Mouse (Mus musculus): ENCODE measurements around the gene Rabgap1l.
"Not testable (repeated sequence)": the region's sequence is repeated elsewhere in the genome, so short reads cannot be mapped to it uniquely, and the experiment has no call there.

Rabgap1l gene

DNA sequence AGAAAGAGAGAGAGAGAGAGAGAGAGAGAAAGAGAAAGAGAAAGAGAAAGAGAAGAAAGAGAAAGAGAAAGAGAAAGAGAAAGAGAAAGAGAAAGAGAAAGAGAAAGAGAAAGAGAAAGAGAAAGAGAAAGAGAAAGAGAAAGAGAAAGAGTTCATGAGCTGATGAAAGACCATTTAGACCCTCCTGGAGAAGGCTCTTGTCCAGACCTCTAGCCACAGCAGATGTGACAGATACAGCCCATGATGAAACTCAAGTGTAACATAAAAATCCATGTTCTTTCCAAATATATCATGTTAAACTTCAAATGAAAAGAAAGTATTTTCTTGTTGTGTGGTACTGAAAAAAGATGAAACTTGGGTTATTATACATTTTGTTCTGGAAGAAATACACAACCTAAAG lies 189.7 kb downstream of the Rabgap1l start:
- DNase-seq (ENCODE audit: extremely low read depth, insufficient read length, low spot score): not testable (repeated sequence)

DNA sequence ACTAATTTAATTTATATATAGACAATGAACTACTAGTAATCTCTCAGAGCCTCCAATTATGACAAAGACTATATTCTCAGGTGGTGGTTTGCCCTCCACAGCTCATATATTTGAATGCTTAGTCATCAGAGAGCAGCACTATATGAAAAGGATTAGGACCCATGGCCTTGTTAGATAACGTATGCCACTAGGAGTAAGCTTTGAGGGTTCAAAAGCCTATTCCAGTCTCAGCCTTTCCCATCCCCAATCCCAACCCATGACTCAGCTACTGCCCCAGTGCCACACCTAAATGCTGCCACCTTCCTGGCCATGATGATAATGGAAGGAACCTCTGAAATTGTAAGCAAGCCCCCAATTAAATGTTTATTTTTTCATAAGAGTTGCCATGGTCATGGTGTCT lies 195.6 kb downstream of the Rabgap1l start:
- DNase-seq (ENCODE audit: extremely low read depth, insufficient read length, low spot score): no peak

DNA sequence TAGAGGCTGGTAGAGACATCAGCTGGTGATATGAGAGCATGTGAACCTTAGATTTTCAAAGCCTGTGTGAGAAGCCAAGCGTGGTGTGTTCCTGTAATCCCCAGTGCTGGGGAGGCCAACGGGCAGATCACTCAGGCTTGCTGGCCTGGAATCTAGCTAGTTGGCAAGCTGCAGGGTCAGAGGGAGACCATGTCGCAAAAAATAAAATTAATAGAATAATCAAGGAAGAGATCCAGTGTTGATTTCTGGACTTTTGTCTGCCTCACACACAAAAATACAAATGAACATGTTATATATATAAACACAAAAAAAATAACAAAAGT lies 196.1 kb downstream of the Rabgap1l start:
- DNase-seq (ENCODE audit: extremely low read depth, insufficient read length, low spot score): no peak

DNA sequence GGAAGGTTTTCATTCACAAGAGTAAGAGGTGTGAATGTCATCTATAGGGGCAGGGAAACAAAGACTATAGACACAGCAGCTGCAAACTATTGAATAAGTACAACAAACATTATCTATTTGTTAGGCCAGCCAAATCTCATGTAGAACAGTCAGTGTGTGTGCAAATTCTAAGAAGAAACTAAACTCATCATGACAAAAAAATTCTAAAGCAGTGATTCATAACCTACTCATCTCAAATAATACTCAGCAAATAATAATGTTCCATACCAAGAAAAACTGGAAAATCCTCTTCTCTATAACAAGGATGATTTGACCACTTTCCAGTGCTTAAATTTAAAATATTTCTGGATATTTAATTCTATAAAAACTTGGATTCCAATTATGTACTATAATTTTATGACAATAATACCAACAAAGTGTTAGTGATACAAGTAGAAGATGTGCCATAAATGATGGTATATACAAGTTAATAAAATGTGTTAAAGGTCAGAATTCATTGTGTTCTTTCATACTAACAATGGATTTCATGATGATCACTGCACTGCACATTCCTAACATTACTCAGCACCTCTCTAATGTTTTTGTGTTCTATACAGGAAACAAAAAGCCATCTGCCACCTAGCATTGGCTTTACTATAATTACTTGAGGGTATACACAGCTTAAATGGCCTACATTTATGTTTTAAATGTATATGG lies 196.6 kb downstream of the Rabgap1l start:
- no peak for DNase-seq (ENCODE audit: extremely low read depth, insufficient read length, low spot score)

DNA sequence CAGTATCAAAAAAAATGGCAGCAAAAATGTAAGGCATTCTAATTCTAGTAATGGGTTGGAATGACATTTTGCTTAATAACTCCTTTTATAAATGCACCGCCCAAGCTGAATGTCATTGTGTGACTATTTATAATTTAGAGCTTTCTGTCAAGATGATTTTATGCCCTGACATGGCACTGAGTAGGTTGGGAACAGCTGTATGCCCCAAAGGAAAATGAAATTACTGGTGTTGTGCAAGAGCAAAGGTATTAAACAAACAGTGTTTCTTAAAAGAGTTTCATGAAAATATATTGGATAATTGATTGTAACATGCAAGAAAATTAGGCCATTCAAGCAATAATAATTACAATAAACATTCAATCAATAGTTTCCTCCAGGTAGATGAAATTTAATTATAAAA lies 198.4 kb downstream of the Rabgap1l start:
- no peak for DNase-seq (ENCODE audit: extremely low read depth, insufficient read length, low spot score)

DNA sequence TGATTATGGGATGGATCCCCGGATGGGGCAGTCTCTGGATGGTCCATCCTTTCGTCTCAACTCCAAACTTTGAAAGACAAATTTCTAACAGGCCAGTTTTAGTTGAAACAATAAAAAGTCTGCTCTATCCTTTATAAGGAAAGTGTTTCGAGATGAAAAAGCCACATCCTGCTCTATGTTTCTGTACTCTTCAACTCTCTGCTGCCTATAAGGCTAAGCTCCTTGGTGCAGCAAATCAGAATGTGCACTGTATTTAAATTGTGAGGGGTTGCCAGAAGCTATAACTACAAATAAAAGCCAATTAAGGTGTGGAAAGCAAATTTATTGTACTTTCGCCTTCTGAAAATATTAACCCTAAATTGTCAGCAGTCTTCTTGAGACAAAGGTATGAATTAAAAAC lies 198.9 kb downstream of the Rabgap1l start:
- no peak for DNase-seq (ENCODE audit: extremely low read depth, insufficient read length, low spot score)

DNA sequence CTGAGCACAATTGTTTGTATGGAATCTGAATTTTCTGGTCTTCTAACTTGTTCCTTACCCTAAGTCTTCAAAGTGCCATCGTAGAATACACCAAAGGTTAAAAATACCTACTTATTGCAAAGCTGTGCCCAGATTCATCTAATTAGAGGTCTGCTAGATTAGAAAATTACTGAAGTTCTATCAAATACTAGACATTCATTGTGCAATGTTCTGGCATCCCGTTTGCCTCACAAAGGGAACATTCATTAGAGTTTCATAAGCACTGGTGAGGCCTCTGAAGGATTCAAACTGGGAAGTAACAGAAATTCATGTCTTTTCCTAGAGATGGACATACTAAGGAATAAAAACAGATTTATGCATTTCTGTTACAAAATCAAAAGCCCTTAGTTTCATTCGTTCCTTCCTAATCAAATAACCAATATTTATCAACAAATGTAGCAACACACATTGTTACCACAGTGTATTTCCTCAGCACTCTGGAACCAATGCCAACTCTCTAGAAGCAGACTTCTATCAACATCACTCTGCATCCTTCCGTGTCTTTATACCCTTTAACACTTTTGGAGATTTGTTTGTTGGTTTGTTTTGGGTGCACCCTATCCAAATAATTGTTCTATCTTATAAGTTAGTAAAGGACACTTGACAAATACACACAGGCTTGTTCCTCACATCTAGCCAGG lies 204.0 kb downstream of the Rabgap1l start:
- DNase-seq (ENCODE audit: extremely low read depth, insufficient read length, low spot score): no peak

DNA sequence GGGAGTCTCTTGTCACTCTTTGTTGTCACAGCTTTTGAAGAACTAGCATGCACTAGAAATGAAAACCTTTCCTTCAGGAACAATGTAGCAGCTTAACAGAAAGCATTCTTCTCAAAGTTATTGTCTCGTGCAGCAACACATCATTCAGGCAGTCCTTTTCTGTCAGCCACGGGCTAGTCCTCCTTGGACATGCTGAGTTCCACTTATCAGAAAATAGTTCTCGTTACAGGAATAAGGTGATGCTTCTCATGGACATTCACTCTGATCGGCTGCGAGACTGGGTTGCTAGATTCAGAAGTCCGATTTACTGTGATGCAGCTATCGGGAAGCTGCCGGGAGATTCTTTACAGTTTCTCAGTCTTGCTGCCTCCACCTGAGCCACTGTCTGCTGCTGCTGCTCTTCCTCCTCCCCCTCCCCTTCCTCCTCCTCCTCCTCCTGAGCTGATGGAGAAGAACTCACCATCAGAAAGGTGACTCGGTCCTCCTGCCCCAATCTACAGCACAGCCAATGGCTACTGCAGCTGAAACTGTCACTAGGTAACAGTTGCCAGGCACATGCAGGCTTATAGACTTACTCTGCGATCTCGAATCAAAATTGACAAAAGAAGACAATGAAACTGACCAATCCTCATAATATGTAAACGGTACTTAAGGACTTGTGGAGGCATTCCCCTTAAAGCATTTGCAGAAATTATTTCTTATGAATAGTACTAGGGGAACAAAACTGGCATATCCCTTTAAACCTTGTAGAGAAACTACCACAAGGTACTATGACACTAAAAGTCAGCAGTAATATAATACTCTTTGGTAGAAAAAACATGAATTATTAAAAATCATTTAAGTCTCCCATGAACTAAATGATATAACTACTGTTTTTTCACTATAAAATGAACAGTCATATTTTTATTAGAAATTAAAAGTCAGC lies 213.4 kb downstream of the Rabgap1l start:
- no peak for DNase-seq (ENCODE audit: extremely low read depth, insufficient read length, low spot score)

DNA sequence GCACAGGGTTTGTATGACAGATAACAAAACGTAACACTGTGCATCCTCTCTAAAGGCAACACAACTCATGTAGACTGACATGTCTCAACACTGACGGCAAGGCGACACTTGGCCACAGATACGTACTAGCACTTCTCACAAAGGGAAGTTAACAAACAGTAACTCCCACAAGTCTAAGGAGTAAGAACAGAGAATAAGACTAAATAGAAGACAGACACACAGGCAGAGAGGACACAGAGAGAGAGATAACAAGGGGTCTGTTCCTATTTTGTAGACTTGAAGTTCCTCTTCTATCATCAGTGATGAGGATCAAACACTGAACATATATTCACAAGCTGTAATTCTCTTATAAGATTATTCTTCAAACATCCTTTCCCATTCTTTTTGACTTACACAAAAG lies 216.9 kb downstream of the Rabgap1l start:
- DNase-seq (ENCODE audit: extremely low read depth, insufficient read length, low spot score): no peak

DNA sequence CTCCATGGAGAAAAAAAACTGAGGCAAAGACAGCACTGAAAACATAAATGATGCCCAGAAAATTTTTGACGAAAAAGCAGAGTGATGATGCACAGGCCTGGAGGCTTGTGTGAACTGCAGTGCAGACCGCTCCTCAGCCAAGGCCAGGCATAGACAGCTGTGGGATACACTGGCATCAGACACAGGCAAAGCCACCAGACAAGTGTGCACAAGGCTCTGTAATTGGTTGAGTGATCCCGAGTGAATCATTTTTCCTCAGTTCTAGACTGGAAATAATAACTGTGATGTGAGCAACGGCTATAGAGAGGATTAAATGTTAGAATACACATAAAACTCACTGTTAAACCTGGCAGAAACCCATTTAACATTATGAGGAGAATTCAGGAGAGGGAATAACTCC lies 219.0 kb downstream of the Rabgap1l start:
- DNase-seq (ENCODE audit: extremely low read depth, insufficient read length, low spot score): no peak

DNA sequence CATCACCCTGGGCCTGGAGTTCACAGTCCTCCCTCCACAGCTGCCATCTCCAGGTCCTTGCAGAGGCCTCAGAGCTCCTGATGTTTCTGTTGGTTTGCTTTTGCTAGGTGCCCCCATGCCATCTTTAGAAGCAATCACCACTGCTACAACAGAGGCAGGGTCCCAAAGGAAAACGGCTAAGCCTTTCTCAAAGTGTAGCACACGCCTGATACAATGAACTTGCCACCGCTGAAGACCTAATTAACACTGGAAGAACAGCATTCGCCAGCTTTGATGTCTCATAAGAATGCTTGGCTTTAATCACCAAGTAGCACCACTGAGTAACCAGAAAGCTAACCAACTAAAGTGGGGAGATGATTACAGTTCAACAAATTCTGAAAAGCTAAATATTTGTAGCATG lies 226.6 kb downstream of the Rabgap1l start:
- no peak for DNase-seq (ENCODE audit: extremely low read depth, insufficient read length, low spot score)

DNA sequence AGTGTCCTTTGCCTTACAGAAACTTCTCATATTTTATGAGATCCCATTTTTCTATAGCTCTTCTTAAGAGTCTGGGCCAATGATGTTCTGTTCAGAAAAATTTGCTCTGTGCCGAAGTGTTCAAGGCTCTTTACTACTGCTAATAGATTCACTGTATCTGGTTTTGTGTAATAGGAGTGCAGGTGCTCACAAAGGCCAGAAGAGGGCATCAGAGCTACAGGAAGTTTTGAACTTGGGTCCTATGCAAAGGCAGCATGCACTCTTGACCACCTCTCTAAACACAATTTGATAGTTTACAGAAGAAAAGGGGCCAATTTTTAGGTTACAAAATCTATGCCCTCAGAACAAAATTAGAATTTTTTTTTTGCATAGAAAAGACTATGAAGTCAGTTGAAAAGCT lies 231.6 kb downstream of the Rabgap1l start:
- peak; percentile 24 for DNase-seq (ENCODE audit: extremely low read depth, insufficient read length, low spot score)

DNA sequence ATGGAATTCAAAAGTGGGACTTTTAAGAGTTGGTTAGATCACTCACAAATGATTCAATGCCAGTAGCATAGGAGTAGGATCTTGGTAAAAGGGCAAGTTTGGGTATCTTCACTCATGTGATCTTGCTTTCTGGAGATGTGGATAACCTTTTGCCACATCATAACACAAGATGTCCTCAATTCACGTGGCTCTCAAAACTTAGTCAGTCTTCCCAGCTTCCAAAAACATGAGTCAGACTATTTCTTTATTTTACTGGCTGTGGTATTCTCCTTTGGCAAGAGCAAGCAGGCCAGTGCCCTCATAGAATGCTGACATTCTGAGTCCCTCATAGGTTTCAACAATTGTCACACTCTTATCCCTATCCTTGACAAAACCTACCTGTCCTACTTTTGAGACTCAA lies 242.4 kb downstream of the Rabgap1l start:
- peak; percentile 31 for DNase-seq (ENCODE audit: extremely low read depth, insufficient read length, low spot score)

DNA sequence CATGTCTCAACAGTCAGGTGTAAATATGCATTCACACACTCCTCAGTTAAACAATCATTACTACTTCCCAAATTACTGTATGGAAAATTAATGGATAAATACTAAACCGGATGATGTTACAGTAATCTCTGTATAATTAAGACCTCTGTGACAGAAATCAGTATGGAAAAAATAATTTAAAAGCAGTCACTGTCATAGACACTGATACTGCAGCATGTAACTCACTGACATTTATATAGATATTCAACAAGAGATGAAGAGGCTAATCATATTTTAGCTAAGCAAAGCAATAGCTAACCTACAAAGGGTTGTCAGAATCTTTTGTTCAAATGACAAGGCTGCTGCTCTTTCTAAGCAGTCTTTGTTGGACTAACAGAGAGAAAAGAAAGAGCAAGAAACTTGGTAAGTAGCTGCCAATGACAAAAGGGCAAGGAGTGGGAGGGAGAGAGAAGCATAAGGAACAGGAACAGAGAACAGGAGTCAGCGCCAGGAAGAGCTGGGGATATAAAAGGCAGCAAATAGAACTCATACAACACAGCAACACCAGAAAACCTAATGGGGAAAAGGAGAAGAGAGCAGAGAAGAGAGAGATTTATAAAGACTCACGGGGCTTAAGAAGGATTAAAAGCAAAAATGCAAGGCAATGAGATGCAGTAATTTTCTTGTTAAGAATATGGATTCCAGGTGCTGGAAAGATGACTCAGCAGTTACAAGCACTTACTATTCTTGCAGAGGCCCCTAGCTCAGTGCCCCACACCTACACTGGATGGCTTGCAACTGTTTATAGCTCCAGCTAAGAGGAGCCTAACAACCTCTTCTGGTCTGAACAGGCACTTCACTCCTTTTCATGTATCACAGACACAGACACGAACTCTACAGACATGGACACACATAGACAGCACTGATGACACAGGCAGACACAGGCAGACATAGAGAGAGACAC lies 244.8 kb downstream of the Rabgap1l start:
- no peak for DNase-seq (ENCODE audit: extremely low read depth, insufficient read length, low spot score)

DNA sequence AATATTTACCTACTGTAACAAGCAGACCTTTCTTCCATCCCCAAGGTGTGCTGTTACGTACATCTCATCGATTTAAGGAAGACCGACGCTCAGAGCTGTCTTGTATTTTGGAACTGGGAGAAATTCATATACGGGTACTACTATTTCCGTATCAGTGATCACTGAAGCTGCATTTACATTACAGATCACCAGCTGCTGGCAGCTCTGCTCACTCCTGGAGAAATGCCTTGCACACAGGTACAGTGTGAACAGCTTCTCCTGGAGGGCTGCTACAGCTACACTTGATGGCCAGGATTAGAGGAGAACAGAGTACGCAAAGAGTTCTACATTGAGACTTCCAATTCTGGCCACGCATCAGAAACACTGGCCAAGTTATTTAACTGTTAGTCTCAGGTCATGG lies 257.4 kb downstream of the Rabgap1l start:
- DNase-seq (ENCODE audit: extremely low read depth, insufficient read length, low spot score): no peak

DNA sequence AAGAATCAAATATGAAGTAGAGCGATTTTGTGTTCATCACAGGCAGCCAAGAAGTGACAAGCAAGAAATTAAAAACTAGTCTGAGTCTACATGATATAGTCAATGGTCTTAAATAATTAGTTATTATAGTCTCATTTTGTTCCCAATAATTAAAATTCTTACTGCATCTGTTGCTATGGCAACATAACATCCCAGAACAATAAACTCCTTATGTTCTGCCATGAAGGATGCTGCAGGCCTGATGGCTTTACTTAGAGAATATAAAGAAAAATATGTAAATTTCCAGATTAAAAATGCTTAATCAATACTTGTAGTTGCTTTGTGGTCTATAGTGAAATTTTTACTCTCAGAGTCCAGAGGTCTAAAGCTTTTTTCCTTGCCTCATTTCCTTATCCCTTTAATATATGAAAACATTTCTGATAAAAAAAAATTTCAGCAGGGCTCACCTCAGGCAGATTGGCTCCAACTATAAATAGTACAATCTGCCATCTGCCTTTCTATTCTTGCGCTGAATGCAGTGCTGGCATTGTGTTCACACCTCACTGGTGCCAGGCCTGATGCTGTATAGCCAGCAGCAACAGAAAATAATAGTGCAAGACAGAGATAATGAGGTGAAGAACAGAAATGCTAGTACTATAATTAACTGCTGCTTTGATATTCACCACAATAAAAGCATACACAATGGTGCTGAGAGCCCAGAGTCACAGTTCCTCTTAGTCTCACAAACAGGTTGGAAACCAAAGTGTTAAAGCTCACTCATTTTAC lies 258.3 kb downstream of the Rabgap1l start:
- DNase-seq (ENCODE audit: extremely low read depth, insufficient read length, low spot score): no peak

DNA sequence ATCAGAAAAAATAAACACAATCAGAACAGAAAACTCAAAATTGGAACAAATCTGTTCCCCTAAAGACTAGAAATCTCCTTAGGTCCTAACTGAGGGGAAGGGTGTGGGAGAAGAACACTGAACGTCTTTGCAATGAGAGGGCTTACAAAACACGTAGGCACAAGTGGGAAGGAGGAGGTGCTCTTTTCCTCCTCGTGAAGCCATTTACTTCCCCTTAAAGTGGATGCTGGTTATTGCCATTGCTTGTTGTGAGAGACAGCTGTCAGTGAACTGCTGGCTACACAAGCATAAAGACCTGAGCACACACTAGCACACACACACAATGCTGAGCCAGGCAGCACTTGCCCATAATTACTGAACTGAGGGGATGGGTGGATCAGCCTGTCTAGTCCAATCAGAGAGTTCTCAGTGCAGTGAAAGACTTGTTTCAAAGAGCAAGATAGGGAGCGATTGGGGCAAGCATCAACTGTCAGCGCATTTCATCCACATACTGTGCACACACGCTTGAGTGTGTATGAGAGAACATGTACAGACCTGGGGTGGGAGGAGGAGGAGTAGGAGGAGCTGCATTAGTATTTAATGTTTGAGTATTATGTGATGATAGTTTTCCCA lies 259.7 kb downstream of the Rabgap1l start:
- no peak for DNase-seq (ENCODE audit: extremely low read depth, insufficient read length, low spot score)

DNA sequence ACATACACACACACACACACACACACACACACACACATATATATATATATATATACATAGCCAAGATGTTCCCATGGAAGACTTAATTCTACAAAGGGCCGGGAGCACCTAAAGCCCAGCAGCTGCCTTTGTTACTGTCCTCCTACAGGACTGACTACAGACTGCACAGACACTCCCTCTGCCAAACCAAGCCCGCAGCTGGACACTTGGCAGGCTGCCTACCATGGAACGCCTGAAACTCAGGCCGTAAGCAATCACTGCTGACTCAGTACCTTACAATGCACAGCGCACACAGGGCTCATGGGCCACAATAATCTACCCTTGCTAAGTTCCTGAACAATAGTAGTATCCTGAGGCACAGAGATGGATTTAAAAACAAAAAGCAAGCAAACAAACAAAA lies 261.6 kb downstream of the Rabgap1l start:
- peak; percentile 86 for DNase-seq (ENCODE audit: extremely low read depth, insufficient read length, low spot score)

DNA sequence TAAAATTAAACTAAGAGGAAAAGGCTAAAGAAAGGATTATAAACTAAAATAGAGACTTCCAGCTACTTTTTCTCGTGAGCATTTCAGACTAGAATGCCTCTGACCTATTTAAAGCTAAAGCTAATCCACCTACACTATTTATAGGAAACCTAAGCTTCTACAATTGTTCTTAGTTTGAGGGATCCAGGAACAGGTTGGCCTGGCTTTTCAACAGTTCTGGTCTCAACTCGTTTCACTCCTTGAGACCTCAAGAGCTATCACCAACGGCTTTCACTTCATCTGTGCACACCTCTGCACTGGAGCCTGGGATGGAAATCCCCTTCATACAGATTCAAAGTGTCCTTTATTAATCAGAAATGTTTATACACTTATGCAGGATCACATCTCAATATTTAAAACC lies 271.1 kb downstream of the Rabgap1l start:
- no peak for DNase-seq (ENCODE audit: extremely low read depth, insufficient read length, low spot score)
